Mouse (Mus musculus) retina, postnatal 7 days (tissue): ENCODE results near the gene Slc25a42.

Experiments
- DNase-seq: peaks from one replicate; pipeline ENCODE4 v3.0.0-alpha.2; 2012; ENCODE audit warnings: low read depth, low spot score

The Slc25a42 gene

DNA sequence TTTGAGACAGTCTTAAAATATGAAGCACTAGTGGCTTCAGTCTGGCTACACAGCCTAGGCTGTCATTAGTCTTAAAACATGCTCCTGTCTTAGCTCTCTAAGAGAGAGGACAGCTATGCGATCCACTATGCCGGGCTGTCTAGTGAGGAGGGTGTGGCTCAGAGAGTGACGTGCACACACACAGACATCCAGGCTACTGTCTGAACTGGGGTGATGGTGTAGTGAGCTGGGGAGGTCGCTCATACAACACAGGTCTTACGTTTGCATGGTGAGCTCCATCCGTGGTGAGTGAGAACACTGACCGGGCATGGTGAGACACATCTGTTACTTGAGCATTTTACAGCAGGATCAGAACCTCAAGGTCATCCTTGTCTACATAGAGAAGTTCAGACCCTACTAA, 40.9 kb downstream of the Slc25a42 start:
- no peak for DNase-seq

DNA sequence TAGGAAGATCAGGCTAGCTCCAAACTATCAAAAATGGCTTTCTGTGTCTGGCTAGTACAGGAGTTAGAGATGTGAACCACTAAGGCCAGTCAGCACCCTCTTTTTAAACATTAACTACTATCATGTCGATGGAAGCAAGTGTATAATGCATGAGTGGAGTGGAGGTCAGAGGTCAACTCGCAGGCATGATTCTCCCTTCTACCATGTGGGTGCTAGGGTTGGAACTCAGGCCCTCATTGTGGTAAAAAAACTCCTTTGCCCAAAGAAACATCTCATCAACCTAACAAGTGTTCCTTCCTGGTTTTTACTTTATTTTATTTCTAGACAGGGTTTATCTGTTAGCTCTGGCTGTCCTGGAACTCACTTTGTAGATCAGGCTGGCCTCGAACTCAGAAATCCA, 41.4 kb downstream of the Slc25a42 start:
- DNase-seq = no peak

GRCm38 (mm10) chr8:70170116-70170515, 42.0 kb downstream of the Slc25a42 start:
- no peak for DNase-seq

- DNase-seq = peak; percentile 74
Measured at GRCm38 (mm10) chr8:70166504-70167110, 45.5 kb downstream of the Slc25a42 start.

- DNase-seq = no peak
Measured at GRCm38 (mm10) chr8:70163316-70163715, 48.8 kb downstream of the Slc25a42 start.

- DNase-seq = no peak
Measured at GRCm38 (mm10) chr8:70160015-70160414, 52.1 kb downstream of the Slc25a42 start.

- no peak for DNase-seq
Measured at GRCm38 (mm10) chr8:70159211-70159610, 52.9 kb downstream of the Slc25a42 start.

- peak; percentile 73 for DNase-seq
Measured at GRCm38 (mm10) chr8:70158069-70158853, 53.8 kb downstream of the Slc25a42 start.

DNA sequence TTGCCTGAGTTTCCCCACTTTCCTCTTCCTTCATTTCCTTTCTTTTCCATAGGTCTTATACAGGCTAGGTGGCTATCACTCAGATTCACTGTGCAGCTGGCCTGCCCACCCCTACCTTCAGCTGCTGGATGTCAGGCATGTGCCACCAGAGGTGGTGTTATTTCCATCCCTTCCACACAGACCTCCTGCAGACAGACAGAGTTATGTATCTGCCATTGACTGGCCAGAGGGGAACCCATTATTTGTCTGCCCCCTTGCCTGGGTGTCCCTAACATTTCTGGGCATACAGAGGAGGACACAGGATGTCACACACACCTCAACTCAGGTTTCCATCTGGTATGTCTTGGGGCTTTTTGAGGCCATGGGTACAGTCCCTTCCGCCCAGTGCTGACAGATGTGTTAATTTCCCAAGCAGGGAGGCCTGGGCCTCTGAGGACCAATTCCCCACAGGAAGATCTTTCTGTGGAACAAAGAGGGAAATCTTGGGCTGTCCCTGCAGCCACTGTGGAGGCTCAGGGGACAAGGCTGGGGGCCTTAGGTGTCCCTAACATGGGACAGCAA, 54.8 kb downstream of the Slc25a42 start:
- DNase-seq = no peak

- peak; percentile 65 for DNase-seq
Measured at GRCm38 (mm10) chr8:70152537-70153257, 59.4 kb downstream of the Slc25a42 start.

- DNase-seq = no peak
Measured at GRCm38 (mm10) chr8:70150158-70150557, 61.9 kb downstream of the Slc25a42 start.

- no peak for DNase-seq
Measured at GRCm38 (mm10) chr8:70147678-70148607, 64.2 kb downstream of the Slc25a42 start.

DNA sequence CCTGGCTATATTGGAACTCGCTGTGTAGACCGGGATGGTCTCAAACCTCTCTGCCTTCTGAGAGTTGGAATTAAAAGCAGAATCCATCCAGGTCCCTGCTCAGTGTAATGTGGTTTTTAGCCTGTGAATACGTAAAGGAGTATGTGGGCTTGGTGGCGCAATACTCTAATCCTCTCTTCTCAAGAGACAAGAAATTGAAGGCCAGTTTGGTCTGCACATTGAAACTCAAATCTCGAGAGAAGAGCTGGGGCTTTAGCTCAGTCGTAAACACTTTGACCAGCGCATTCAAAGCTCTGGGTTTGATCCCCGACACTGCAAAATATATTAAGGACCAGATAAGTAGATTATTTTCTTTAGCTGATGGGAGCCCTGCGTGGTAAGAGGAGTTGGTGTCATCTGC, 72.1 kb downstream of the Slc25a42 start:
- no peak for DNase-seq

GRCm38 (mm10) chr8:70139026-70139857, 72.9 kb downstream of the Slc25a42 start, which contains the start of the genes Rfxank, Borcs8 and Mef2b:
Gene Rfxank, minus strand, starts transcription at chr8:70139154.
Gene Borcs8, plus strand, starts transcription at chr8:70139499.
Gene Mef2b, plus strand, starts transcription at chr8:70139711.
- DNase-seq = peak; percentile 99

- DNase-seq = no peak
Measured at GRCm38 (mm10) chr8:70137890-70138289, 74.2 kb downstream of the Slc25a42 start.

- DNase-seq = no peak
Measured at GRCm38 (mm10) chr8:70136591-70136990, 75.5 kb downstream of the Slc25a42 start.

- no peak for DNase-seq
Measured at GRCm38 (mm10) chr8:70134931-70135330, 77.2 kb downstream of the Slc25a42 start.
